Mouse (Mus musculus) ES-E14 (cell line): ENCODE results near the gene Ajm1.

Experiments
- CHD2 ChIP-seq: IDR thresholded peaks from 2 replicates; pipeline ENCODE4 v1.6.1; 2014; ENCODE audit warnings: mild to moderate bottlenecking, low read depth, low read length, inconsistent platforms
- HCFC1 ChIP-seq: IDR thresholded peaks from 2 replicates; pipeline ENCODE4 v1.6.1; 2012; ENCODE audit warnings: low read length, inconsistent platforms, borderline replicate concordance; ENCODE audit not compliant: insufficient read depth
- MAFK ChIP-seq: IDR thresholded peaks from 2 replicates; pipeline ENCODE4 v1.6.1; 2014; ENCODE audit warnings: mild to moderate bottlenecking, low read depth, low read length, inconsistent platforms; ENCODE audit not compliant: insufficient read depth
- ZC3H11A ChIP-seq: IDR thresholded peaks from 2 replicates; pipeline ENCODE4 v1.6.1; 2012; ENCODE audit warnings: low read depth, mild to moderate bottlenecking, inconsistent platforms, low read length, borderline replicate concordance
- ZNF384 ChIP-seq: IDR thresholded peaks from 2 replicates; pipeline ENCODE4 v1.6.1; 2012; ENCODE audit warnings: low read depth, low read length, inconsistent platforms

GRCm38 (mm10) chr2:25587290-25587689 lies 5.7 kb upstream of the Ajm1 start:
- TF ChIP-seq ZC3H11A (no peak), MAFK (no peak), HCFC1 (no peak), CHD2 (no peak), ZNF384 (no peak)
